Mouse (Mus musculus) megakaryocyte-erythroid progenitor cell, adult 5-6 weeks (primary cell): ENCODE results near the gene Gm9922. TPM values are rescaled to one million over a fixed set of nuclear protein-coding genes. Genes with fewer than 3 reads are reported as not detected.
A peak's percentile ranks its signal among the peaks of the same experiment; 100 is the strongest.

Source experiments
- ATAC-seq: replicated peaks from 2 replicates; pipeline ENCODE4 v1.8.0; 2016; ENCODE audit warnings: mild to moderate bottlenecking, inconsistent platforms; ENCODE audit not compliant: severe bottlenecking, poor library complexity, low FRiP score, low TSS enrichment
- total RNA-seq, 2 experiments: library from RNA; stranded (forward) in 1 of 2; stranded (reverse) in 1 of 2; fragments of 200-1000, 215-1000 nt in 1 of 2; fragments of >200 nt in 1 of 2; fragmentation: Nextera tagmentation in 1 of 2; gene quantifications; 2 replicates each; pipeline ENCODE4 v1.2.3; 2014 to 2017

Gm9922 gene
- total RNA-seq (2014; fragmentation: Nextera tagmentation) (not detected in 2 replicates), total RNA-seq (2017) (not detected in 2 replicates)

DNA sequence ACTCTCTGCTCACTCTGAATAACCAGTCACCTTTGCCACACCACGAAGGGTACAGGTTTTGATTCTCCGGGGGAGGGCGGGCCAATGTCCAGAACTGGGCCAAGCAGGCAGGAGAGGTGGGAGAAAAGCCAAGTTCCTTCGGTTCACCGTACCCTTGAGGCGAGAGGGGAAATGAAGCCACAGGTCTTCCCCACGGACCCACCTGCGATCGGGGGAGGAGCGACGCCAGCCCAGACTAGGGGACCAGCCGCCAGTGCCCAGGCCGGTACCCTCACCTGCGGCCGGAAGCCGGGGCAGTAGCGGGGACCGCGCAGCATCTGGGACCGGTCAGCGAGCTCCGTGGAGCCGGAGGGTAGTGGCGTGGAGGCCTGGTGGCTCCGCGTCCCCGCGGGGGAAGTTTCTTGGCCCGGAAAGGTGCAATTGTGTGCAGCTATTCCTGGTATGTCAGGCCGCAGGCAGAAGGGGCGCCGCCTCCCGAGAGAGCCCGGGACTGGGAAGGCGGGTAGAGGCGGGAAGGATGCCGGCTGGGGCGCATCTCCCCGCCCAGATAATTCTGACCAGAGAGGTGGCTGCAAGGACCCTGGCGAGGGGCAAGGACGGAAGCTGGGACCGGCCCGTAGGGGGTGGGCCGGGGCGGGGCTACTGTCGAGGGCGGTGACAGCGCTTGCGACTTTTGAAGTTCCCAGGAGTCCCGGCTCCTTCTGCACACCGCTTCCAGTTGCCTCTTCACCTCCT lies at the start of gene Gm9922, which contains the start of gene Lmo7:
Gm9922 (minus strand) TSS at position 578 of the 735 bp plus-strand sequence.
Lmo7 (plus strand) TSS at position 721 of the 735 bp plus-strand sequence.
- ATAC-seq = peak; percentile 80

DNA sequence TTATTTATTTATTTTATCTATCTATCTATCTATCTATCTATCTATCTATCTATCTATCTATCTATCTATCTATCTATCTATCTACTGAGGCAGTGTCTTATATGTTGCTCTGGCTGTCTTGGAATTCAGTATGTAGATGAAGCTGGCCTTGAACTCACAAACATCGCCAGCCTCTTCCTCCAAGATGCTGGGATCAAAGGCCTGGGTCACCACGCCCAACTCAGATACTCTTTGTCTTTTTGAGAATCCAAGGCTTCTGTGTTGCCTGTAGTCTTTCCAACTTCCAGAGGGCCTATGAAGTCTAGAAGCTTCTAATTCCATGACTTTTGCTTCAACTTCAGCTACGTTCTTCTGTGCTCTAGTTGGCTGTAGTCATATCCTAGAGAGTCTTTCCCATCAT lies 48.8 kb upstream of the Gm9922 start:
- ATAC-seq = no peak

DNA sequence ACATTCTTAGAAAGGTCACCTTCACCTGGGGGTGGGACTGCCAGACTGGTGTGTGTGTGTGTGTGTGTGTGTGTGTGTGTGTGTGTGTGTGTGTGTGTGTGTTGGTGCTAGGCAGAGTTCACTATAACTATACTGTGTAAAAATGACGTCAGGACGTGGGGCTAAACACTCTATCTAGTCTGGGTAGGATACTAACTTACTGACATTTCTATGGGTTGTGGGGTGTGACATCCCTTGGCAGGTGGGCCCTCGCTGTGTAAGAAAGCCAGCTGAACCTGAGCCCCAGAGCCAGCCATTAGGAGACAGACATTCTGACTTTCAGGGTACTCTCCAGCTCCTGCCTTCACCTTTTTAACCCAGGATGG lies 47.5 kb upstream of the Gm9922 start:
- ATAC-seq = no peak

DNA sequence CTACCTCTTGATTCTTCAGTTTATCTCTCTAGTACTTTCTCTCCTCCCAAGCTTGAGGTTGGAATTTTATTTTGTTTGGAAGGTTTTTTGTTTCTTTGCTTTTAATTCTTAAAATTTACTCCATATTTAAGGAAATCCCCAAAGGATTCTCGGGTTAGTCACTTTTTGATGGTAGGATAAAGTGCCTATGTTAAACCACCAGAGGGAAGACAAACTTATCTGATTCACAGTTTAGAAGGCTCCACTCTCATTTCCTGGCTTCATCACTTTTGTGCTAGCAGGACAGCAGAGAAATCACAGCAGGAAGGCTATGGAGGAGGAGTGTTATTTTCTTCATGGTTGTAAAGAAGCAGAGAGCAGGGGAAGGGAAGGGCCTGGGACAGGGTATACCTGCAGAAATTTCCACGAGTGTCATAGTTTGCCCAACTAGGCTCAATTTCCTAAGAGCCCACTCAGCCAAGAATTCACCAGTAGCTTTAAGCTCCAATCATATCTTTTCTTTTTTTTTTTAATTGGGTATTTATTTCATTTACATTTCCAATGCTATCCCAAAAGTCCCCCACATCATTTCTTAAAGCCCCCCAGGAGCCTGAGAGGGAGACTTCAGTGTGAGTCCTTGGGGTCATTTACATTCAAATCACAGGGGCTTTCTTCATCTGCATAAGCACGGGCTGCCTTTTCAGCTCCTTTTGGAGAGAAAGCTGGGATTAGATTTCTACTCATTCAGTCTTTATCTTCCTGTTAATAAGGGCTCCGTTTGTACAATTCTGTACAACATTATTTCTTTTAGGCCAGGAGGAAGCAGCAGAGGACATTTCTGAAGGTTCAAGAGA lies 46.9 kb upstream of the Gm9922 start:
- ATAC-seq = no peak

DNA sequence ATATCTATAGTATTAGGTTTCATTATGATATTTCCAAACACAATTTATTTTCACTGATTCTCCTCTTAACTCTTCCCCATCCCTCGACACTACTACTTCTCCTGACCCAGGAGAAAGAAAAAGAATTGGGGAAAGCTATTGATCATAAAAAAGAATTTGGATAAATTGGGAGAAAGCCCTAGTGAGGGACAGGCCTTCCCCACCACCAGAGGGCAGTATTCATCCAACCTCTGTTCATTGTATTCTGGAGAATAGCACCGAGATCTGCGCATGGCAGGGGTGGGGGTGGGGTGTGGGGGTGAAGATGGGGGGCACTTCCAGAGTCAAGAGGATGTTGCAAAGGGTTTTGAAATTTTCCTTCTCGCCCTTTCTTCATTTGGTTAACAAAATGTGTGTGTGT lies 45.0 kb upstream of the Gm9922 start:
- ATAC-seq = no peak; the same call in 1 of the 2 replicates

DNA sequence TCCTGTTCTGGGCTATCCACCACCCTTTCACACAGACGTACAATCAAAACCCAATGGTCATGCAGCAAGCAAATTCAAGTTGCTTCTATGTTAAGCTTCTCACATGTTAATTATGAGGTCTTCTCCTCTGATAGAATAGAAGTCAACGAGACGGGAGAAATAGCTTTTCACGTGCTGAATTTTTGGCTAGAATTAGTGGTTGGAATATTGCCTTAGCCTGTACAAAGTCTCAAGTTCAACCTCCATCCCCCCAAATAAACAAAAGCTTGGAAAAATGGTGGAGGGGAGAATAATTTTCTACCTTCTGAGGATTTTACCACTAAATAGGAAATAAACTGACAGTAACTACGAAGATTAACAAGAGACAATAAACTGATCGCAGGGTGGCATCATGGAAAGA lies 42.1 kb upstream of the Gm9922 start:
- no peak for ATAC-seq

DNA sequence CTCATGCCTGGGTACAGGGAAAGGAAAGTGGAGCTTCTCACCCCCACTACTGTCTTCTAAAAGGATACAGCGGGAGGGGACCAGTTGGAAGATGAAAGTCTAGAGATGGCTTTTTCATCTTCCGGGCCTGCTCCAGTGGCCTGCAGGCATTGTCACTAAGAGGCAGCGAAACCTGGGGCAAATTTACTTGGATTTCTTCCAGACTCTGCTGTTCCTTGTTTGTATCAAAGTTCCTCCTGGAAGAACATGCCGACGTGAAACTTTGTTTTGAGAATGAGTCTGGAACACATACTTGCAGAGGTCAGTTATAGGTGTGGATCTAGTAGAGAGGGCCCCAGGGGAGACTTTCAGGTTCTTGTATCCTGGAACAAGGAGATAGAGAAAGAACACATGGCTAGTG lies 41.7 kb upstream of the Gm9922 start:
- no peak for ATAC-seq

DNA sequence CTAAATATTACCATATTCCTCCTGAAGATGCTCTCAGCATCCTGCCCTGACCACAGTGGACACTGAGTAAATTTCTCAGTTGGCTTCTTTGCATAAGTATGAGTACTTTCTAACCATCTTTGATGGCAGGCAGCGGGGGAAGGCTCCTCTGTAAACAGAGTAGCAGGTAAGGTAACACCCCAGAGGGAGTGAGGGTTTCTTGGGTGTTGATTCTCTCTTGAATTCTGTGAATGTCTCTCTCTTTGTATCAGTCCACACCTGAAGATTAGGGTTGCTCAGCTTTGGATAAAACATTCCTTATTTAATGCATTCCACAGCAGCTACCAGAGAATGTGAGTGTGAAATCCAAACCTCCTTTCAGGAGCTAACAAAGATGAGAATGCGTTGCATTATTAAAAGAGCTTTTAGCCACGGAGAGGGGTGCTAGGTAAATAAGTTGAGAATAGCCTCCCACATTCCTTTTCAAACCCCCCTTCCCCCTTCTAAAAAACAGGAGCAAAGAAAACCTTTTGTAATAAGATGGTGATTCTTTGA lies 34.2 kb upstream of the Gm9922 start:
- ATAC-seq = no peak

DNA sequence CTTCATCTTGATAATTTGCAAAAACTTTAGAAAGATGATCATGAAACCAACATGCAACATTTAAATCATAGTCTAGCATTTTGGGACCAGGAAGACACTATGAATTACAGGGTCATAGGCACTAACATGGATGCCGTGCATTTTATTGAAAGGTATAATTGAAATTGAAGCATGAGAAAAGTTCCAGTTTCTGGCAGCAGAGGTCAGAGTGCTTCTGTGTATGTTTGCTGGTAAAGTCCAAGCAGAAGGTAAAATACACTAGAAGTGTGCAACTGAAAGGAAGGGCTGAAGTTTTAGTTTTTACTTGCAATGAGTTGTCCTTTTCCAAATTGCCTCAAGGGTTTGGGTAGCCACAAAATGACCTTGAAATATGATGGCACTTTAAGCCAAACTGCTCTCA lies 32.7 kb upstream of the Gm9922 start:
- ATAC-seq = no peak

DNA sequence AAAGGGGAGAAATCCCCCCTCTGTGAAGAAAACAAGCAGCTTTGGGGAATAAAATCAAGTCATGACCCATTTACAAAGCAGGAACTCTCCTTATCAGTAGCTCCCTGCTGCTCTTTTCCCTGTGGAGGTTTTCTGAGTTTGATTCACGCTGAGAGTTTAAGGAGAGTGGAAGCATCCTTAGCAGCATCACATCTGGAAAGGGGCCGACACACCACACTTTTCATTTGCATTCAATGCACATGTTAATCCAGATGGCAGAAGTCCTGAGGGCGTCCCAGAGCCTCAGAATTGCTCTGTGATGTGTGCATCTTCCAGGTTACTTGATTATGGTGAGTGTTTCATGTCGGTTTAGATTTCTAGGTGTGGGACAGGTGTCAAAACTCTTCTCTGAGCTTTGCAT lies 25.8 kb upstream of the Gm9922 start:
- ATAC-seq = no peak

DNA sequence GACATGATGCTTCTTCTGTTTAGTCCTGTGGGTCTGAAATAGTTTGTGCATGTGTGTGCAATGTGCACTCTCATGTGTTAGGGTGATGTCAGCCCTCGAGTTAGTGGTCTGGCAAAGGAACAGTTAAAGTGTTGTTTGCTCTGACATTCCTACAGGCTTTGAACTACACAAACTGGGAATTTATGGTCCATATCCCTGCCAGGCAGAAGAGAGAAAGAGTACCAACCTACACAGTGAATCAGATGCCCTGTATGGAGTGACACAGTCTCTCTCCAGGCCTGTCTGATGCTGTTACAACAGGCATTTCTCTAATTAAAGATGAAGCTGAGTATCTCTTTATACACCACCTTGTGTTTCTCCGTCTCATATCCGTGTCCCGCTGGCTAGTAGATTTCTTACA lies 21.3 kb upstream of the Gm9922 start:
- no peak for ATAC-seq

DNA sequence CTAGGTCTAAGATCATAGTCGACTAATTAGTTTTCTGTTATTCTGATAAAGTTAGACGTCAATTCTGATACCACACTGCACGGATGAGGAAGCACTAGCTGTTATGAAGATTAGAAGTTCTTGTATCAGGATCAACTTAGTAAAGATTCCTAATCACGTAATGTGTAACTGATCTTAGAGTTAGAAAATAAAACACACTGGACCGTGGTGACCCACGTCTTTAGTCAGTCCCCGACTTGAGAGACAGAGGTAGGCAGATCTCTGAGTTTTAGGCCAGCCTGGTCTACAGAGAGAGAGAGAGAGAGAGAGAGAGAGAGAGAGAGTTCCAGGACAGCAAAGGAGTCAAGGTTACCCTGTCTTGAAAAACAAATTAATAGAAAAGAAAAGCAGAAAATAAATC lies 18.8 kb upstream of the Gm9922 start:
- no peak for ATAC-seq

DNA sequence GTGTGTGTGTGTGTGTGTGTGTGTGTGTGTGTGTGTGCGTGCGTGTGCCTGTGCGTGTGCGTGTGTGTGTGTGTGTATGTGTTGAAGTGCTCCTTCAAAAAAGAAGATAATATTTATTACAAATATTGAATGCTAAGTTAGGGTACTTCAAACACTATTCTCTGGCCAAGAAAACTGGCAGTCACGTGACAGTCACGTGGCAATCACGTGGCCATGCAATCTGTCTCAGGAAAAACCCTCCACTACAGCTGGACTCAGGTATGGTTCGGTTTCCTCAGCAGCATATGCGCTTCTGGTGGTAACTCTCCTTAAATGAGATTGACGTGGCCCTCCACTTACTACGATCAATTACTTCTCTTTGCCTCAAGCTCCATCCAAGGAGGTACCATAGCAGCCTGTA lies 18.2 kb upstream of the Gm9922 start:
- no peak for ATAC-seq

DNA sequence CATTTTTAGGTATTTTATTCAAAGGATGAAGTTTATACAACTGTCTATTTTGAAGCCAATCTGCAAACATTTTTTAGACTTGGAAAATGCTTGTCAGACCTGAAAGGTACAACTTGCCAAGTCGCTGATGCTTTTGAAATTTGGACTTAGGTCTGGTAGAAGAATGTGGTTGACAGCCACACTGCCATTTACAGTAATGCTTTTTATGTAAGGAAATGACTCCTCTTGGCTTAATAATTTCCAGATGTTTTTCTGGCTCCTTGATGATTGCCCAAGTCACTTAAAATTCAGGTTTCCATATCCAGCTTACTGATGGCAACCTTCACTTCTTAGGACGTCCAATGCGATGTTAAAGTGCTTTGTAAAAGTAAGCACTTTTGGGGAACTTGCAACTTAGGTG lies 17.0 kb upstream of the Gm9922 start:
- ATAC-seq = no peak

DNA sequence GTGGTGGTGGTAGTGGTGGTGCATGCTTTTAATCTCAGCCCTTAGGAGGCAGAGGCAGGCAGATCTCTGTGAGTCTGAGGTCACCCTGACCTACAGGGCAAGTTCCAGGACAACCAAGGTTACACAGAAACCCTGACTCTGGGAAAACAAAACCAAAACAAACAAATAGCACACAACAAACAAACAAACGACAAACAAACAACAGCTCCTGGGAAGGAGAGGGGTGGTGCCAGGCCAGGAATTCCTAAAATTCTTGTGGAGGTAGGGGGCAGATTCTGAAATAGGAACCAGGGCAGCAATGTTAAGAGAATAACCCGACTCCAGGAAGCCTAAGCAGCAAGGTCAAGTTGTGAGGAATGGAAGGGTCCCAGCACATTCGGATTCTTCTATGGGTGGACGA lies 7.9 kb upstream of the Gm9922 start:
- ATAC-seq = no peak

DNA sequence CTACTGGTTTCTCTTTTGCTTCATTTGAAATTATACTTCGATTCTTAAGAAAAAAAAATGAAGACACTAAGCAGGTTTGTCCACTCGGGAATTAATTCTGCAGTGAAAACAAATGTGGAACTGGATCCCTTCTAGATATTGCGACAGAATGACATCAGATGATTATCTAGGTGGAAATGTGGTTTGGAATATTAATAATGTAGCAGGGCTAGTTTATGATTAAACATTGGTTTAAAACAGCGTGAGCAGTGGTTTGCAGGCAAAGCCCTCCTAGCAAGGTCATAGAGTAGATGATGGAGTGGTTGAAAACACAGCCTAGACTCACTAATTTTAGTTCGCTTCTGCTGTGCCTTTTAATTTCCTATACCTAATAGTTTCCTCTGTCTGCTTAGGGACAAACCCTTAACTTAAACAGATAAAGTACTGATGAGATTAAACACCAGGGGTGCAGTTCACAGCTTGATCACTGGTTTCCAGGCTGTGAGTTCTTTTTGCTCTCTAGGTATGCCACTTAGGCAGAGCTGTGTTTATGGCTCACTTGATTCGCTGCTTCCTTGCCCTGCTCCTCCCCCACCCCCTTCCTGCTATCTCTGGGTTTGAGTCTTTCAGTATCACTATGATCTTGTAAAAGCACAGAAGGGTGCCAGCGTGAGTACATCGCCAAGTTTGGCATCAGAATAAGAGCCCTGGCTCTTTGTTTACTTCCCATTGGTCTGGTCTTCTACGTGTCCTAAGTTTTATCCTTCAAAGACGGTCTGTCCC lies 4.1 kb upstream of the Gm9922 start:
- ATAC-seq = no peak

DNA sequence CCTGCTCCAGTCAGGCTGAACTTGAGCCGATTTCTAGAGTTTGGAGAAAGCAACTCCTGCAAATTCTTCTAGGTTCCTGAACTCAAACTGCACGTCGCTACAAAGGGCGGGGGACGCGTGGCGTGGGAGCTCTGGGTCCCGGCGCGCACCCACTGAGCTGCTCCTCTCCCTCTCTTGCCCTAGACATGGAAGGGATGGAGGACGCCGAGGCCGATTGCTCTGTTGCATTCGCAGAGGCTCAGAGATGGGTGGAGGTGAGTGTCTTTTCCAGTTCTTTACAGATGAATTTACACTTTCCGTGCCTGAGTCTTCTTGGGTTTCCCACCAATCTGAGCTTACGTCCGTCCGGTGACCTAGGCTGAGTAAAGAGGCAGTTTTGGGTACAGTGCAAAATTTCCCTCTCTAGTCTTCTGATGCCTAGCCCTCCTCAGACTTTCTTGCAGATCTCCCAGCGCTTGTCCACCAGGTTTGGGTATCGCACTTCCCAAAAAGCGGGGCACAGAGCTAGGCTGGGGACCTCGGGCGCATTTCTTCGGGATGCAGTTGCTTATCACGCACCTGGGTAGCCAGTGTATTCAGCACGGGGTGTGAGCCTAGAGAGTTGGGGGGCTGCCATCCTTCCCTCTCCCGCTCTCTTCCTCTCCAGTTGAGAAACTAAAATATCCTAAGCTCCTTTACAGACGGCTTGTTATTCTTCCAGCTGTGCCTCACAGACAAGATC lies 518 bp upstream of the Gm9922 start:
- ATAC-seq = peak; percentile 46; the same call in 1 of the 2 replicates

DNA sequence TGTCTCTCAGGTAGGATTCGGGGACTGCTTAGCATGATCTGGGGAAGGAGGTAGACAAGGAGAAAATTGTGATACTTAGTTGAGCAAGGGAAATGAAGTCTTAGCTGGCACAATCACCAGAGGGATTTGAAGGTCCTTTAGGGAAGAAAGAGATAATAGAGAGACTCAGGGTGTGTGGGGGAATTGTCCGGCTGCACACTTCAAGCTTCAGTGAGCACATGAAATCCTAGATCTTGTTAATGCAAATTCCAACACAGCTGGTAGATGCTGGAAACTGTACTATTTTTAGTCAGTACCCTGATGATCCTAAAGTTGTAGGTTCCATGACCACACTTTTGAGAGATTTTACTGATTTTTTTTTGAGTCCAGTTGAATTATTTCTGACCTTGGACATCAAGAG lies 15.2 kb downstream of the Gm9922 start:
- ATAC-seq = no peak

DNA sequence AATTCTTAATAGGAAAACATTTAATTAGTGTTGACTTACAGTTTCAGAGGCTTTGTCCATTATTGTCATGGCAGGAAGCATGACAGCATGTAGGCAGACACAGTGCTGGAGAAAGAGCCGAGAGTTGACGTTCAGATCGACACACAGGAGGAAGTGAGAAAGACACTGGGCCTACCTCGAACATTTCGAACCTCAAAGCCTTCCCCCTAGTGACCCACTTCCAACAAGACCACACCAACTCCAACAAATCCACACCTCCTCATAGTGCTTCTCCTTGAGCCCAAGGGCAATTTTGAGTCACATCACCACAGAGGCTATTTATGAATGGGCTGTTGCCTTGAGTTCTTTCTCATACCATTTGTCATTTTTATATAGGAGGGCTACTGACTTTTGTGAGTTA lies 22.5 kb downstream of the Gm9922 start:
- no peak for ATAC-seq
